Mouse (Mus musculus) ES-E14 (cell line): ENCODE data around the gene Gm42688.

Experiments used
- CHD2 ChIP-seq: IDR thresholded peaks from 2 replicates; pipeline ENCODE4 v1.6.1; 2014; ENCODE audit warnings: mild to moderate bottlenecking, low read depth, low read length, inconsistent platforms
- MAFK ChIP-seq: IDR thresholded peaks from 2 replicates; pipeline ENCODE4 v1.6.1; 2014; ENCODE audit warnings: mild to moderate bottlenecking, low read depth, low read length, inconsistent platforms; ENCODE audit not compliant: insufficient read depth
- ZNF384 ChIP-seq: IDR thresholded peaks from 2 replicates; pipeline ENCODE4 v1.6.1; 2012; ENCODE audit warnings: low read depth, low read length, inconsistent platforms

DNA sequence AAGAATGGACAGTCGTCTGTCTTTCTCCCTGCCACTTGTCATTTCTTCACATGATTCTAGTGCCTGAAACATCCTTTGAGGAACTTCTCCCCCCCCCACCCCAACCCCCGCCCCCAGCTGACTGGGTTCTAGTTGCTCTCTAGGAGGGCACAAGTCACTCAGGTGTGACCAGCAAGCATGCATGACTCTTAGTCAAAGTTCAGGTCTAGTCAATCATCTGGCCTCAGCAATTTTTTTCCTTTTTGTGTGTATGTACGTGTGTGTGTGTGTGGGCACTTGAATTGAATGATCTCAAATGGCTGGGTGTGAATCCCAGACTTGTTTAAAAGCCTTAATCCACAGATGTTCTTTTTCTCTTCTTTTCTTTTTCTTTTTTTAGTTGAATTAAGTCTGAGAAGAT is 32.8 kb downstream of the Gm42688 start:
- TF ChIP-seq CHD2 = no peak
- TF ChIP-seq ZNF384 = no peak
- TF ChIP-seq MAFK = no peak
